Mouse (Mus musculus) ES-Bruce4 (cell line): ENCODE data around the gene Olfr156.

ENCODE experiments used
- CTCF ChIP-seq: IDR thresholded peaks from one replicate; pipeline ENCODE4 v1.8.1; 2011; ENCODE audit warnings: low read depth, low read length
- EP300 ChIP-seq: IDR thresholded peaks from 2 replicates; pipeline ENCODE4 v1.6.1; 2011; ENCODE audit warnings: low read depth, low read length; ENCODE audit not compliant: insufficient read depth
- POLR2A ChIP-seq: IDR thresholded peaks from one replicate; pipeline ENCODE4 v1.8.1; 2011; ENCODE audit warnings: low read length; ENCODE audit not compliant: insufficient read depth

DNA sequence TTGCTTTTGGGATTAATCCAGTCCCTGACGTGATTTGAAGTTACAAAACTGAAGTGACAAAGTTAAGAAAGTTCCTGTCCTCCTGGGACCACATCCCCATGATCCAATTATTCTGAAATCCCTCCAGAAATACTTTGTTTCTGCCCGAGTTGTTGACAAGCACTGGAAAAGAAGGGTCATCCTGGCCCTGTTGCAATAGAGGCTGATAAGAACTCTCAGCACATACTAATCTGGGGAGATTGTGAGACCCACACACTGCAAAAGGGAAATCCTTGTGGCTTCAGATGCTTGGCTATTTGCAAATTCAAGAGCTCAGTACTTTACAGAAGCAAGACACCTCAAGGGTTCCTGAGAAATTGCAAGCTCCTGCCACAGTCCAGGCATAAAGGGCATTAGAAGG, 51.4 kb downstream of the Olfr156 start:
- TF ChIP-seq EP300 = no peak
- TF ChIP-seq CTCF = no peak
- no peak for TF ChIP-seq POLR2A
